Mouse (Mus musculus) ES-Bruce4 (cell line): Measurements from ENCODE around the gene Hbp1.

Experiments
- CTCF ChIP-seq: IDR thresholded peaks from one replicate; pipeline ENCODE4 v1.8.1; 2011; ENCODE audit warnings: low read depth, low read length
- POLR2A ChIP-seq: IDR thresholded peaks from one replicate; pipeline ENCODE4 v1.8.1; 2011; ENCODE audit warnings: low read length; ENCODE audit not compliant: insufficient read depth

GRCm38 (mm10) chr12:31976544-31976943 is 26.2 kb upstream of the Hbp1 start:
- peak; percentile 53 for TF ChIP-seq CTCF
- TF ChIP-seq POLR2A: no peak
